Mouse (Mus musculus): Measurements from ENCODE around the gene Dennd4a. TPM values are rescaled to one million over a fixed set of nuclear protein-coding genes. Genes with fewer than 3 reads are reported as not detected.

Dennd4a gene
- total and polyA plus RNA-seq, 2 experiments from 2014 or later = 5.2 to 18.5 TPM

DNA sequence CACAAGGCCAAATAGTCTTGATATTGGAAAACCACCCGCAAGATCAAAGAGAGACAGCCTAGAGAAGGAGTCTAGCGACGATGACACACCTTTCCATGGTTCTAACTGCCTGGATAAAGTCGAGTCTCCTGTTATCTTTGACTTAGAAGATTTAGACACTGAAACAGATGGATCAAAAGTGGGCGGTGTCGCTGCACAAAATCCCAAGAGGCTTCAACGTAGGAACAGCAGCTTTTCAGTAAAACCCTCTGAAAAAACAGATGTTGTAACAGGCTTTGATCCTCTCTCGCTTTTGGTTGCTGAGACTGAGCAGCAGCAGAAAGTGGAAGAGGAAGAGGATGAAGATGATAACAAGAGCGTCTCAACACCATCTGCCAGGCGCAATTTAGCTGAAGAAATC, 85.5 kb downstream of the Dennd4a start:
- Histone ChIP-seq H3K27ac (ENCODE audit: low read depth, low read length) (no peak overlapping the region), H3K36me3 (ENCODE audit: insufficient read depth) (peaks cover 12% of the 10 kb centered on the region), H3K4me3 (ENCODE audit: low read depth, low read length) (no peak overlapping the region), H3K4me1 (ENCODE audit: insufficient read depth) (no peaks in the 10 kb centered on the region), H3K9ac (no peak overlapping the region), H3K9me3 (ENCODE audit: low read length) (no peaks in the 10 kb centered on the region), H3K27me3 (ENCODE audit: insufficient read depth, low read length) (no peaks in the 10 kb centered on the region), H3K4me2 (ENCODE audit: low read depth) (no peak overlapping the region)
- WGBS = 89% methylated on average over 10 of the region's 10 CpGs
- no peak for ATAC-seq
- DNase-seq = no peak
- no peak for TF ChIP-seq CTCF (IDR thresholded peaks at IDR 0.05; ENCODE audit: low read depth)

GRCm38 (mm10) chr9:64902866-64903265, 91.7 kb downstream of the Dennd4a start:
- H3K27ac ChIP-seq (ENCODE audit: low read depth, low read length) = no peak overlapping the region
- DNase-seq (no peak), ATAC-seq (no peak)
- no peak overlapping the region for H3K4me3 ChIP-seq (ENCODE audit: low read depth, low read length)
- TF ChIP-seq CTCF (IDR thresholded peaks at IDR 0.05; ENCODE audit: low read depth) = no peak
- H3K9ac ChIP-seq = no peak overlapping the region
- H3K4me1 ChIP-seq (ENCODE audit: insufficient read depth) = no peaks in the 10 kb centered on the region
- H3K27me3 ChIP-seq (ENCODE audit: insufficient read depth, low read length) = no peaks in the 10 kb centered on the region
- peaks cover 23% of the 10 kb centered on the region; the same call in 1 of the 2 replicates for H3K36me3 ChIP-seq (ENCODE audit: insufficient read depth)
- WGBS = 20% methylated on average over 4 of the region's 4 CpGs
- no peaks in the 10 kb centered on the region for H3K9me3 ChIP-seq (ENCODE audit: low read length)
- H3K4me2 ChIP-seq (ENCODE audit: low read depth) = no peak overlapping the region

DNA sequence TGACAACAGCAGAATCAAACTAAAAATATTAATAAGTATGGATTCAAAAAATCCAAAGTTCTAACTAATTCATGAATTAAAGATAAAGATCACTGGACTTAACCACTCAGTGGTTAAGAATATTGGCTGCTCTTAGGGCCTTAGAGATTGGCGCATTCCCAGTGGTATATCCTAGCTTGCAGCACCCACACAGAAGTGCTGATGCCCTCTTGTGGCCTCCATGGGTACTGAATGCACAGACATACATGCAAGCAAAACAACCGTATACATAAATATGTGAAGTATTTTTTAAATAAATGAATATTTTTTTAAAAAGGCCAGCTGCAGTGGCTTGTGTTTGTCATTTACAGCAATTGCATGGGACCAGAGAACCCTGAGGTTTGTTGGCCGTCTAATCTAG, 92.2 kb downstream of the Dennd4a start:
- no peak overlapping the region for H3K4me2 ChIP-seq (ENCODE audit: low read depth)
- peak; percentile 86 for DNase-seq
- no peaks in the 10 kb centered on the region for H3K4me1 ChIP-seq (ENCODE audit: insufficient read depth)
- WGBS = 59% methylated on average over 3 of the region's 3 CpGs
- H3K4me3 ChIP-seq (ENCODE audit: low read depth, low read length) = no peak overlapping the region
- no peak overlapping the region for H3K9ac ChIP-seq
- TF ChIP-seq CTCF (IDR thresholded peaks at IDR 0.05; ENCODE audit: low read depth) = peak; percentile 90
- ATAC-seq = peak; percentile 69
- H3K27me3 ChIP-seq (ENCODE audit: insufficient read depth, low read length) = no peaks in the 10 kb centered on the region
- no peak overlapping the region for H3K27ac ChIP-seq (ENCODE audit: low read depth, low read length)
- no peaks in the 10 kb centered on the region for H3K9me3 ChIP-seq (ENCODE audit: low read length)
- peaks cover 23% of the 10 kb centered on the region; the same call in 1 of the 2 replicates for H3K36me3 ChIP-seq (ENCODE audit: insufficient read depth)

GRCm38 (mm10) chr9:64904917-64905640, 93.9 kb downstream of the Dennd4a start:
- Histone ChIP-seq H3K4me3 (ENCODE audit: low read depth, low read length) (no peak overlapping the region), H3K4me2 (ENCODE audit: low read depth) (no peak overlapping the region), H3K27me3 (ENCODE audit: insufficient read depth, low read length) (no peaks in the 10 kb centered on the region), H3K9ac (no peak overlapping the region), H3K9me3 (ENCODE audit: low read length) (no peaks in the 10 kb centered on the region), H3K36me3 (ENCODE audit: insufficient read depth) (peaks cover 22% of the 10 kb centered on the region; the same call in 1 of the 2 replicates), H3K27ac (ENCODE audit: low read depth, low read length) (no peak overlapping the region), H3K4me1 (ENCODE audit: insufficient read depth) (no peaks in the 10 kb centered on the region)
- no peak for TF ChIP-seq CTCF (IDR thresholded peaks at IDR 0.05; ENCODE audit: low read depth)
- DNase-seq (no peak), ATAC-seq (no peak)
- 91% methylated on average over 14 of the region's 14 CpGs for WGBS

GRCm38 (mm10) chr9:64907441-64907840, 96.3 kb downstream of the Dennd4a start:
- Histone ChIP-seq H3K4me3 (ENCODE audit: low read depth, low read length) (no peak overlapping the region), H3K27ac (ENCODE audit: low read depth, low read length) (no peak overlapping the region), H3K4me2 (ENCODE audit: low read depth) (no peak overlapping the region), H3K9ac (no peak overlapping the region), H3K4me1 (ENCODE audit: insufficient read depth) (no peaks in the 10 kb centered on the region), H3K36me3 (ENCODE audit: insufficient read depth) (peaks cover 40% of the 10 kb centered on the region), H3K9me3 (ENCODE audit: low read length) (no peaks in the 10 kb centered on the region), H3K27me3 (ENCODE audit: insufficient read depth, low read length) (no peaks in the 10 kb centered on the region)
- no peak for DNase-seq
- TF ChIP-seq CTCF (IDR thresholded peaks at IDR 0.05; ENCODE audit: low read depth) = no peak
- ATAC-seq = no peak
- WGBS = 93% methylated on average over 3 of the region's 3 CpGs

GRCm38 (mm10) chr9:64913406-64913805, 102.3 kb downstream of the Dennd4a start:
- WGBS = 90% methylated on average over 4 of the region's 4 CpGs
- TF ChIP-seq CTCF (IDR thresholded peaks at IDR 0.05; ENCODE audit: low read depth) = no peak
- no peak for ATAC-seq
- Histone ChIP-seq H3K4me1 (ENCODE audit: insufficient read depth) (no peaks in the 10 kb centered on the region), H3K4me3 (ENCODE audit: low read depth, low read length) (no peak overlapping the region), H3K9ac (no peak overlapping the region), H3K9me3 (ENCODE audit: low read length) (no peaks in the 10 kb centered on the region), H3K27ac (ENCODE audit: low read depth, low read length) (no peak overlapping the region), H3K36me3 (ENCODE audit: insufficient read depth) (peaks cover 34% of the 10 kb centered on the region), H3K27me3 (ENCODE audit: insufficient read depth, low read length) (no peaks in the 10 kb centered on the region), H3K4me2 (ENCODE audit: low read depth) (no peak overlapping the region)
- no peak for DNase-seq

GRCm38 (mm10) chr9:64913973-64914372, 102.8 kb downstream of the Dennd4a start:
- ATAC-seq = no peak
- no peaks in the 10 kb centered on the region for H3K9me3 ChIP-seq (ENCODE audit: low read length)
- H3K36me3 ChIP-seq (ENCODE audit: insufficient read depth) = peaks cover 39% of the 10 kb centered on the region
- no peak for DNase-seq
- no peak overlapping the region for H3K27ac ChIP-seq (ENCODE audit: low read depth, low read length)
- H3K4me3 ChIP-seq (ENCODE audit: low read depth, low read length) = no peak overlapping the region
- no peak overlapping the region for H3K9ac ChIP-seq
- no peak overlapping the region for H3K4me2 ChIP-seq (ENCODE audit: low read depth)
- 83% methylated on average over 2 of the region's 2 CpGs for WGBS
- no peaks in the 10 kb centered on the region for H3K4me1 ChIP-seq (ENCODE audit: insufficient read depth)
- H3K27me3 ChIP-seq (ENCODE audit: insufficient read depth, low read length) = no peaks in the 10 kb centered on the region
- TF ChIP-seq CTCF (IDR thresholded peaks at IDR 0.05; ENCODE audit: low read depth) = no peak

All from forebrain, postnatal 0 days (tissue).